Mouse (Mus musculus) liver, adult (tissue): Measurements from ENCODE around the gene Stxbp3.

ENCODE experiments used
- GATA4 ChIP-seq: IDR thresholded peaks from 2 replicates; pipeline ENCODE4 v1.6.1; 2014; ENCODE audit warnings: mild to moderate bottlenecking, low read length; ENCODE audit not compliant: insufficient replicate concordance

Gene Stxbp3

DNA sequence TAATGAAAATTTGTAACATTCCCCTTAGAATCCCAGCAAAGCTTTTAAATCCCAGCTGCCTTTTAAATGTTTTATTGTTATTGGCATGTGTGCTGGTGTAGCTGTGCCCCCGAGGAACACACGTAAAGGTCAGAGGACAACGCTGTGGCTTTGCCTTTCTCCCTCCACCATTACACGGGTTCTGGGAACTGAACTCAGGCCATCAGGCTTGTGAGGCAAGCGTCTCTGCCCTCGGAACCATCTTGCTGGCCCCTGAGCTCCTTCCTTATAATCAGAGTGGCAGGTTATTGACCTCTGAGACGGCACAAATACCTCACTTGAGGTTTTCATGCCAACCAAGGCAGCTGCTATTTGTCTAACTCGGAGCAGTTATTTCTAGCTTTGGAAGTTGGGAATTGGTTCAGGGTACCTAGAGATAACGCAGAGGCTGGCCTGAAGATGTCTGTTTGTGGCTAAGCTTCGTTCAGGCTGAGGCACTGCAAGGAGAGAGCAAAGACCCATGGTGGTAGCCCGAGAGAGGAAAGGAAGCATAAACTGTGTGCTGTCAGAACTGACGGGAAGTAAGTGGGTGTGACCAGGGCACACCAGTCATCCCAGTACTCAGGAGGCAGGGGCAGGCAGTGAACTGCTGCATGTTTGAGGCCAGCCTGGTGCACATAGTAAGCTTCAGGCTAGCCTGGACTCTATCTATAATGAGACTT, 52.4 kb downstream of the Stxbp3 start:
- no peak for TF ChIP-seq GATA4

DNA sequence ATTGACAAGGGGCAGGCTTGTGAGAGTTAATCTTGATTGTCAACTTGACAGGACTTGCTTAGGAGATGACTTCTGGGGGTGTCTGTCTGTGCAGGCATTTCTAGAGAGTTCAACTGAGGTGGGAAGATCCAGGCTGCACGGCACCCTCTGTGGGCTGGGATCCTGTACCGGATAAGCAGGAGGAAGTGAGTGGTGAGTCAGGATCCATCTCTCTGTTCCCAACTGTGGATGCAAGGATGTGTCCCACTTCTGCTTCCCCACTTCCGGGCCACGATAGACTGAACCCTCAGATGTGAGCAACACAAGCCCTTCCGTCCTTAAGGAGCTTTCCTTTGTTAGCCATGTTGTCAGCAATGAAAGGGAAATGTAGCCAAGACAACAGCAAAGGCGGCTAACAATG, 53.8 kb downstream of the Stxbp3 start:
- no peak for TF ChIP-seq GATA4

DNA sequence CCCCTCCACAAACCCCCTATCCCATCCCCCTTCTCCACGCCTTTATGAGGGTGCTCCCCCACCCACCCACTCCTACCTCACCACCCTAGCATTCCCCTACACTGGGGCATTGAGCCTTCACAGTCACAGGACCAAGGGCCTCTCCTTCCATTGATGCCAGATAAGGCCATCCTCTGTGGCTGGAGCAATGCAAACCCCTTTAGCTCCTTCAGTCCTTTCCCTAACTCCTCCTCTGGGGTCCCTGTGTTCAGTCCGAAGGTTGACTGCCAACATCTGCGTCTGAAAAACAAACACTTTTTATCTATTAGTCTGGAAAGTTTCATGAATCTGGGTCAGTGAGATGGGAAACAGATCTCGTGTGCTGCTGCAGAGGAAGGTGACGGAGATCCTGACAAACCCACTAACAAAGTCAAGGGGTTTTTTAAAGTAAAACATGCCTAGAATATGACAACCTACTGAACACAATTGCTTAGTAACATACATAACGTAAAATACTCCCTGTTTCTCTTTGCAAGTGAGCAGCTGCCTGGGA, 57.9 kb downstream of the Stxbp3 start:
- TF ChIP-seq GATA4, result no peak

GRCm38 (mm10) chr3:108781884-108782270, 58.4 kb downstream of the Stxbp3 start:
- no peak for TF ChIP-seq GATA4

DNA sequence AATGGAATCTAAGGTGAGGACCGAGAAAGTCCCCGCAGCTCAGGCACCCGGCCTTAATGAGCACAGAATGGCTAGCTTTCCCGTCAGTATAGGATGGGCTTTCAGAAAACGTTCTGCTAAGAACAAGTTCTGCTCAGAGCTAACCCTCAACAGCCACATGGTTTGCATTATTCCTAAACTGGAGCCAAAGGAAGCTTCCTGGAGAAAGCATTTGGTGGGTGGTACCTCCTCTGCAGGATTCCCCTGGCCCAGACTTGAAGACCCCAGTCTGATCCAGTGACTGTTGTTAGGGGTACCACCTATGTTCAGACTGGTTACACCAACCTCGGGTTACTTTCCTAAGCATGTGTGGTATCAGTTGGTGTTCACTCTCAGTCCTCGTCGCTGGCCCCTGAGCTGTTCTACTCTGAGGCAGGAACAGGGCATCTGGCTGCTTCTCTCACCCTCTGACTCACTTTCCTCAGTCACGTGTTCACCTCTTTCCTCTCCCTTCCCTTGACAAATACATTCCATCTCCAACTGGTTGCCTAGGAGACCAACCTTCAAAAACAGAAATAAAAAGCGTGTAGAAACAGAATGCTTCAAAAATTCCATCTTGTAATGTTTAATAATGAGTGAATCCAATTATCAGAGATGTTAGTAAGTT, 59.0 kb downstream of the Stxbp3 start:
- no peak for TF ChIP-seq GATA4

DNA sequence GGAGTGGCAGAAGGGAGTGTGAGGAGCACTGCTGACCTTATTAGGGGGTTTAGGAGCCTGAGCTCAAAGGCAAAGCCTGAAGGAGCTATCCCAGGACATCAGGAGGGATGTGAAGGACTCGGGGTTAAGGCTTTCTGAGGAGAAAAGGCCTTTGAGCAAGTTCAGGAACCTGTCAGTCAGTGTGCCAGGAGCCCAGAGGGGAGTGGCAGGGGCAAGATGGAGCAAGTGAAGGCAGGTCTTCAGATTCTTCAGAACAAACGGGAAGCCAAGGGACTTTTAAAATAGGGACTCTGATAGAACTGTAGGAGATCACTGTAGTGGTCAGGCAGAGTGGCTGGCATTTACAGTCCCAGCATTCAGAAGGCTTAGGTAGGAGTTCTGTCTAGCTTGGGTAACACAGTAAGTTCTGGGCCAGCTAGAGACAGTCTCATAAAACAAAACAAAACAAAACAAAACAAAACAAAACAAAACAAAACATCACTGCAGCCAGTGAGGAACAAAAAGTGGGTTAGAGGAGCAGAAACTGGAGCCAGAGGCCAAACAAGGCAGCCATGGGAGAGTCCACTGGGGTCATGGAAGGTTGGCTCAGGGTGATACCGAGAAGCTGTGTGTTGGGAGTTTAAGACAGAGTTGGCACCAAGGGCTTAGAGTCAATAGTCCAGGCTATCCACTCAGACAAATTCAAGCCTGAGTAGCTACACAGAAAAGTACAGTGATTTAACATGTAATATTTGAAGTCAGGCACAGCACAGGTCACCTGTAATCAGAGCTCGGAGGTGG, 61.4 kb downstream of the Stxbp3 start:
- no peak for TF ChIP-seq GATA4

DNA sequence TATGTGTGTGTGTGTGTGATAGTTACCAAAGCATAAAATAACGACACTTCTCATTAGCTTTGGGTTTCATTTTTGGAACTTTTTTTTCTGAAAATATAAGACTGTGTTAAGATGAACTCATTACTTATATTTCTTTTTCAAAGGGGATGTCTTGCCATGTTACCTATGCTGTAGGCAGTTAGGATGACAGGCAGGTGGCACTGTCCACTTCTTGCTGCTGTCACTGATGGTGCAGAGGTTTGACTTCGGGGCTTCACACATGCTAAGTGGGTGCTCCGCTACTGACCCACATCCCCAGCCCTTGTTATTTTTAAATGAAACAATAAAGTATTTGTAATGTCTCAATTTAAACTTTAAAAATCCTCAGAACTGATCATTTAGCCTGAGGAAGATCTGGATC, 67.5 kb downstream of the Stxbp3 start:
- no peak for TF ChIP-seq GATA4

DNA sequence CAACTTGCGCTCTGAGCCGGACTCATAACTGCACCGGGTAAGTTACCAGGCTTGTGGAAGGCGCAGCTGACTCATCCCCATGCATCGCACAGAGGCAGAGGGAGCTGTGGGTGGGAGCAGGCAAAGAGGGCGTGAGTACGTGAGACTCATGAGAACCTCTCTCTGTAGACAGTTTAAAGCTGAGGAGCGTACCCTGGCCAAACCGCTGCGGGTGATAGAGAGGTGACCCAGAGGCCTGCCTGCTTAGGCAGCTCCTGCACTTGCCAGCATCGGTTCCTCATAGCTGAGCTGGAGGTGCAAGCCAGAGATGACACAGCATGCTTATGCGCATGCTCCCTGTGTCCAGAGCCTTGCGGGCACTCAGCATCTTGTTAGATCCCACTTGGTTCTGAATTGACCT, 68.1 kb downstream of the Stxbp3 start:
- no peak for TF ChIP-seq GATA4

- TF ChIP-seq GATA4, result no peak
Observed at GRCm38 (mm10) chr3:108770725-108771368, 69.5 kb downstream of the Stxbp3 start.

DNA sequence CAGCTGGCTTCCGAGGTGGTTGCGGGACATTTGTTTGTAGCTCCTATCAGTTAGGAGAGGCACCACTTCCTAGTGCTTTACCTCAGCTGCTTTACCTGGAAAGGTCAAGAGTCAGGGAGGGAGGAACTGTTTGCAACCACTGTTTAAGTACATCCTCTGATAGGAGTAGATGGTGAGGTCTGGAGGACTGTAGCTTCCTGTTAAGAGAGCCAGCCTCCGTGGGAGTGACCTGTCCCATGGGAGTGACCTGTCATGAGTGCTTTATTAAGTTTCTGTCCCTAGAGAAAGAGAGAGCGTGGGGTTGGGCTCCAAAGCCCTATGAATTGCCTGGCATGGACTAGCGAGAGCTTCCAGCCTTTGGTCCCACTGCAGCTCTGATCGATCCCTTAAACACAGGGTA, 70.8 kb downstream of the Stxbp3 start:
- TF ChIP-seq GATA4, result no peak

- TF ChIP-seq GATA4, result no peak
Observed at GRCm38 (mm10) chr3:108767416-108767815, 72.9 kb downstream of the Stxbp3 start.

DNA sequence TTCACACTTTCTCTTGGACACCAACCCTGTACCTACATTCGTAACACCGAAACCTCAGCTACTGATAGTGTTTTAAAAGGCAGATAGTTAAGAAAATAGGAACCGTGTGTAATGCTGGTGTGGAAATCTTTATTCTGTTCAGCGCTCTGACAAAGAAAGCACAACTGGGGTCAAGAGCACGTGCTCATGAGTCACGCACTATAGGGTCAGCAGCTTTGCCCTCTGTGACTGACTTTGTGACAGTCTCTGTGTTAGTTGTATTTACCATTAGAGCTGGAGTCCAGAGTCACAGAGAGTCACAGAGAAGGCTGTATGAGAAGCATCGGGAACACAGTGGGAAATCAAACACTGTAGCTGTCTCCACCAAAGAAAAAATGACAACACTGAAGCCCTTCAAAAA, 73.4 kb downstream of the Stxbp3 start:
- no peak for TF ChIP-seq GATA4

GRCm38 (mm10) chr3:108765476-108765875, 74.8 kb downstream of the Stxbp3 start:
- no peak for TF ChIP-seq GATA4

GRCm38 (mm10) chr3:108764976-108765375, 75.3 kb downstream of the Stxbp3 start:
- no peak for TF ChIP-seq GATA4

DNA sequence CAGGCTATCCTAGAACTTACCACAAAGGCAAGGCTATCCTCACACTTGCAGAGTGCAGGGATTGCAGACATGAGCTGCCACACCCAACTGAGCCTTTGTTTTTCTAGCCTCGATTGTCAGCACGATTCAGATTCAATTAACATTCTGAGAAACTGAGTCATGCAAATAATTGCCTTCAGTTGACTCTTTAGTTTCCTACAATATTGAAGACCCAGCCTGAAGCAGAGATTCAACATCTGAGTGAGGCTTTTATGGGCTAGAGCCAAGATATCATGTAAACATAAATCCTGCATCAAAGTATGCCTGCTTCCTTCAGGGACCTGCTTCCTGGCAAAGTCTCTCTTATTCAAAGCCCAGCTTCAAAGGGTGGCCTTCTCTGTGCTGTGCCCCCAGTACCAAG, 76.6 kb downstream of the Stxbp3 start:
- no peak for TF ChIP-seq GATA4

DNA sequence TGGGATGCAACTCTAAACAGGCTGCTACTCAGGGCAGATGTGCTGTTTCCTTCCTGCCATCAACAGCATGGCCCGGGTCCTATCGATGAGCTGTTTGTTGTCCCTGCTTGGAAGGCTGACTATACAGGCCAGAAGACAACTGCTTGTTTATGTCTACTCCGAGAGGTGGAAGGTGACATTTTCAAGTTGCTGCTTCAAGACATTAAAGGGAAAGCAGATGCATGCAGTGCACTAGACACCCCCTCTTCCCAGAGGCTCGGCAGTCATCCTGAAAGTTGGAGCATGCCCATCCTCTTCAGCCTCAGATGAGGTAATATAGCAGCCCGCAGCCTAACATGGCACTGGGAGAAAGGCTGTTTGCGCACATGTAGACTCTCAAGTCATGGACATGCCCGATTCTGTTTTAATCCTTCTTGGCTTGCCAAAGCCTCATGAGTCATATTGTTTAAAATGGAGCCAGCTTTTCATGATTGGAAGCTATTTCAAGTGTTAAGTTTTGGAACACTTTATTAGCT, 77.7 kb downstream of the Stxbp3 start:
- no peak for TF ChIP-seq GATA4
